Mouse (Mus musculus): Measurements from ENCODE around the gene Gfap. TPM values are rescaled to one million over a fixed set of nuclear protein-coding genes. Genes with fewer than 3 reads are reported as not detected.

The Gfap gene
- total RNA-seq, 1 experiment: 0.36 TPM

DNA sequence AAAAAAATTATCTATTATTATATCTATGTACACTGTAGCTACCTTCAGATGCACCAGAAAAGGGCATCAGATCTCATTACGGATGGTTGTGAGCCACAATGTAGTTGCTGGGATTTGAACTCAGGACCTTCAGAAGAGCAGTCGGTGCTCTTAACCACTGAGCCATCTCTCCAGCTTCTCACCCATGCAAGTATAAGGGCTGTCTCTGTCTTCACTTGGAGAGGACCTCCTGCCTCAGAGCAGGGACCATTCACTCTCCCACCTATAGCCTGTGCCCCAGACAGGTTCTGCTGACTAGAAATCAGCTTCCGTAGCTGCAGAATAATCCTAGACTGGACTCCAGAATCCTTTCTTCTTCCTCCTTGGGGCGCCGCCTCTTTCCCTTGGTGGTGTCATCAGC lies 1.4 kb upstream of the Gfap start:
- DNase-seq (ENCODE audit: low read depth, low spot score): no peak
- Histone ChIP-seq H3K36me3 (ENCODE audit: control insufficient read depth, insufficient read depth, low read length, poor library complexity, severe bottlenecking) (peaks cover 19% of the 10 kb centered on the region), H3K9me3 (ENCODE audit: control insufficient read depth, insufficient read depth, low read depth, low read length) (no peaks in the 10 kb centered on the region), H3K4me1 (ENCODE audit: control insufficient read depth in 2 of 2, insufficient read depth in 2 of 2, low read length in 2 of 2, poor library complexity in 1 of 2) (no peaks in the 10 kb centered on the region), H3K27ac (ENCODE audit: insufficient read depth, low read depth, low read length, poor library complexity, severe bottlenecking) (no peak overlapping the region), H3K9ac (ENCODE audit: insufficient read depth, low read depth, low read length, poor library complexity, severe bottlenecking) (no peak overlapping the region), H3K4me3 (ENCODE audit: insufficient read depth in 1 of 2, low read depth in 1 of 2, low read length in 2 of 2, poor library complexity in 1 of 2, severe bottlenecking in 1 of 2) (no peak overlapping the region)
- in situ Hi-C loops (cut with MboI; ENCODE audit: low sequenced_read_pairs in 2 of 2, unreplicated experiment in 2 of 2): no loop called here
- TF ChIP-seq ZNF384 (IDR thresholded peaks at IDR 0.05; ENCODE audit: low read depth, low read length) (no peak), CHD2 (IDR thresholded peaks at IDR 0.05; ENCODE audit: low read depth, low read length) (no peak), HCFC1 (IDR thresholded peaks at IDR 0.05; ENCODE audit: borderline replicate concordance, insufficient read depth, low read length) (no peak), MAFK (IDR thresholded peaks at IDR 0.05; ENCODE audit: insufficient read depth, low read depth, low read length) (no peak)

- no peaks in the 10 kb centered on the region for H3K9me3 ChIP-seq (ENCODE audit: control insufficient read depth, insufficient read depth, low read depth, low read length)
- H3K4me1 ChIP-seq (ENCODE audit: control insufficient read depth in 2 of 2, insufficient read depth in 2 of 2, low read length in 2 of 2, poor library complexity in 1 of 2): peaks cover 0 to 1% of the 10 kb centered on the region in 2 experiments; a peak in 1 of 4 replicates
- peaks cover 10% of the 10 kb centered on the region for H3K36me3 ChIP-seq (ENCODE audit: control insufficient read depth, insufficient read depth, low read length, poor library complexity, severe bottlenecking)
- no peak for DNase-seq (ENCODE audit: low read depth, low spot score)
- H3K9ac ChIP-seq (ENCODE audit: insufficient read depth, low read depth, low read length, poor library complexity, severe bottlenecking): no peak overlapping the region
- no peak overlapping the region for H3K27ac ChIP-seq (ENCODE audit: insufficient read depth, low read depth, low read length, poor library complexity, severe bottlenecking)
- no peak overlapping the region for H3K4me3 ChIP-seq (ENCODE audit: insufficient read depth in 1 of 2, low read depth in 1 of 2, low read length in 2 of 2, poor library complexity in 1 of 2, severe bottlenecking in 1 of 2)
- TF ChIP-seq ZNF384 (IDR thresholded peaks at IDR 0.05; ENCODE audit: low read depth, low read length): no peak
- no peak for TF ChIP-seq MAFK (IDR thresholded peaks at IDR 0.05; ENCODE audit: insufficient read depth, low read depth, low read length)
- 0 out of 2 replicates have a peak, but pooled peaks have one; percentile 2 for TF ChIP-seq CHD2 (IDR thresholded peaks at IDR 0.05; ENCODE audit: low read depth, low read length)
- TF ChIP-seq ZC3H11A (IDR thresholded peaks at IDR 0.05; ENCODE audit: borderline replicate concordance, low read depth, low read length): no peak
- in situ Hi-C loops (cut with MboI; ENCODE audit: low sequenced_read_pairs in 2 of 2, unreplicated experiment in 2 of 2): no loop called here
Measured at GRCm38 (mm10) chr11:102901199-102901598, 487 bp upstream of the Gfap start.

DNA sequence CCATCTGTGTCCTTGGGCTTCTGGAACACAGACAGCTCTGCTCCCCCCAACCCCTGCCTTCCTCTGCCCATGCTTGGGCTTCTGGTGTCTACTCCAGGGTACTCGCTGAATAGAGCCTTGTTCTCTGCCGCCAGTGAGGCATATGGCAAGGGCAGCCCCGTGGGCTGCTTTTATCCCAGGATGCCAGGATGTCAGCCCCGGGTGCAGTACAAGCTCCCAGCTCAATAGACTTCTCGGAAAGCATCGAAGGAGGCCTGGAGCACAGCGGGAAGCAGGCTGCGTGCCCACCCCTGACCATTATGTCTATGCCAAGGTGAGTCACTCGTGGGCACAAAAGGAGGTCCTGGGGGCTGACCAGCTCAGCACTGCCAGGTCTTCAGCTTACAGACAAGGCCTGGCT lies 2.3 kb downstream of the Gfap start:
- no peak overlapping the region for H3K4me3 ChIP-seq (ENCODE audit: insufficient read depth in 1 of 2, low read depth in 1 of 2, low read length in 2 of 2, poor library complexity in 1 of 2, severe bottlenecking in 1 of 2)
- H3K9me3 ChIP-seq (ENCODE audit: control insufficient read depth, insufficient read depth, low read depth, low read length): no peaks in the 10 kb centered on the region
- H3K4me1 ChIP-seq (ENCODE audit: control insufficient read depth in 2 of 2, insufficient read depth in 2 of 2, low read length in 2 of 2, poor library complexity in 1 of 2): peaks cover 0 to 1% of the 10 kb centered on the region in 2 experiments; a peak in 2 of 4 replicates
- no peak for DNase-seq (ENCODE audit: low read depth, low spot score)
- no peak overlapping the region for H3K27ac ChIP-seq (ENCODE audit: insufficient read depth, low read depth, low read length, poor library complexity, severe bottlenecking)
- H3K9ac ChIP-seq (ENCODE audit: insufficient read depth, low read depth, low read length, poor library complexity, severe bottlenecking): no peak overlapping the region
- in situ Hi-C loops (cut with MboI; ENCODE audit: low sequenced_read_pairs in 2 of 2, unreplicated experiment in 2 of 2): loop anchor here in 1 of 2 experiments (10.0 kb wide), 1 partner anchor 96 kb away; no protein-coding TSS in a partner anchor
- TF ChIP-seq HCFC1 (IDR thresholded peaks at IDR 0.05; ENCODE audit: borderline replicate concordance, insufficient read depth, low read length) (no peak), CHD2 (IDR thresholded peaks at IDR 0.05; ENCODE audit: low read depth, low read length) (no peak), MAFK (IDR thresholded peaks at IDR 0.05; ENCODE audit: insufficient read depth, low read depth, low read length) (no peak), ZC3H11A (IDR thresholded peaks at IDR 0.05; ENCODE audit: borderline replicate concordance, low read depth, low read length) (no peak)
- no peaks in the 10 kb centered on the region for H3K36me3 ChIP-seq (ENCODE audit: control insufficient read depth, insufficient read depth, low read length, poor library complexity, severe bottlenecking)

- in situ Hi-C loops (cut with MboI; ENCODE audit: low sequenced_read_pairs in 2 of 2, unreplicated experiment in 2 of 2): loop anchor here in 1 of 2 experiments (10.0 kb wide), 1 partner anchor 98 kb away; no protein-coding TSS in a partner anchor
- no peak for DNase-seq (ENCODE audit: low read depth, low spot score)
- TF ChIP-seq CHD2 (IDR thresholded peaks at IDR 0.05; ENCODE audit: low read depth, low read length) (no peak), ZC3H11A (IDR thresholded peaks at IDR 0.05; ENCODE audit: borderline replicate concordance, low read depth, low read length) (no peak), MAFK (IDR thresholded peaks at IDR 0.05; ENCODE audit: insufficient read depth, low read depth, low read length) (no peak), ZNF384 (IDR thresholded peaks at IDR 0.05; ENCODE audit: low read depth, low read length) (no peak), HCFC1 (IDR thresholded peaks at IDR 0.05; ENCODE audit: borderline replicate concordance, insufficient read depth, low read length) (no peak)
- H3K4me1 ChIP-seq (ENCODE audit: control insufficient read depth in 2 of 2, insufficient read depth in 2 of 2, low read length in 2 of 2, poor library complexity in 1 of 2): peaks cover 0 to 1% of the 10 kb centered on the region in 2 experiments; a peak in 2 of 4 replicates
- H3K9ac ChIP-seq (ENCODE audit: insufficient read depth, low read depth, low read length, poor library complexity, severe bottlenecking): peak overlapping the region; percentile 47; the same call in 1 of the 2 replicates
- no peaks in the 10 kb centered on the region for H3K9me3 ChIP-seq (ENCODE audit: control insufficient read depth, insufficient read depth, low read depth, low read length)
- H3K36me3 ChIP-seq (ENCODE audit: control insufficient read depth, insufficient read depth, low read length, poor library complexity, severe bottlenecking): no peaks in the 10 kb centered on the region
- H3K27ac ChIP-seq (ENCODE audit: insufficient read depth, low read depth, low read length, poor library complexity, severe bottlenecking): no peak overlapping the region
- peak overlapping the region; percentile 43 to 67; a peak in 3 of 4 replicates for H3K4me3 ChIP-seq (ENCODE audit: insufficient read depth in 1 of 2, low read depth in 1 of 2, low read length in 2 of 2, poor library complexity in 1 of 2, severe bottlenecking in 1 of 2)
Measured at GRCm38 (mm10) chr11:102896641-102897040, 4.1 kb downstream of the Gfap start.

GRCm38 (mm10) chr11:102895779-102896178 lies 4.9 kb downstream of the Gfap start:
- DNase-seq (ENCODE audit: low read depth, low spot score): no peak
- no peak for TF ChIP-seq ZC3H11A (IDR thresholded peaks at IDR 0.05; ENCODE audit: borderline replicate concordance, low read depth, low read length)
- TF ChIP-seq CHD2 (IDR thresholded peaks at IDR 0.05; ENCODE audit: low read depth, low read length): no peak
- TF ChIP-seq ZNF384 (IDR thresholded peaks at IDR 0.05; ENCODE audit: low read depth, low read length): no peak
- no peak for TF ChIP-seq HCFC1 (IDR thresholded peaks at IDR 0.05; ENCODE audit: borderline replicate concordance, insufficient read depth, low read length)
- no peak for TF ChIP-seq MAFK (IDR thresholded peaks at IDR 0.05; ENCODE audit: insufficient read depth, low read depth, low read length)
- Histone ChIP-seq H3K4me3 (ENCODE audit: insufficient read depth in 1 of 2, low read depth in 1 of 2, low read length in 2 of 2, poor library complexity in 1 of 2, severe bottlenecking in 1 of 2) (no peak overlapping the region), H3K9me3 (ENCODE audit: control insufficient read depth, insufficient read depth, low read depth, low read length) (no peaks in the 10 kb centered on the region), H3K27ac (ENCODE audit: insufficient read depth, low read depth, low read length, poor library complexity, severe bottlenecking) (no peak overlapping the region), H3K4me1 (ENCODE audit: control insufficient read depth in 2 of 2, insufficient read depth in 2 of 2, low read length in 2 of 2, poor library complexity in 1 of 2) (peaks cover 0 to 1% of the 10 kb centered on the region in 2 experiments; a peak in 2 of 4 replicates), H3K9ac (ENCODE audit: insufficient read depth, low read depth, low read length, poor library complexity, severe bottlenecking) (no peak overlapping the region), H3K36me3 (ENCODE audit: control insufficient read depth, insufficient read depth, low read length, poor library complexity, severe bottlenecking) (no peaks in the 10 kb centered on the region)
- in situ Hi-C loops (cut with MboI; ENCODE audit: low sequenced_read_pairs in 2 of 2, unreplicated experiment in 2 of 2): loop anchor here in 1 of 2 experiments (10.0 kb wide), 1 partner anchor 99 kb away; no protein-coding TSS in a partner anchor

Measured in ES-E14 (cell line).